Mouse (Mus musculus) kidney, adult 2 months (tissue): ENCODE measurements at regions not wholly inside any gene's neighbourhood (a gene's known extent, or its start where the extent isn't known, plus 50 kb on each side); places are given as distances from the start of the nearest gene placed in this dataset.

ENCODE experiments used
- CTCF ChIP-seq: fragments of 200-500 bp; conservative IDR thresholded peaks from 2 replicates; pipeline ENCODE4 v1.5.1; 2011; ENCODE audit warnings: low read depth, mild to moderate bottlenecking, control low read depth, low read length, moderate library complexity, mixed read lengths; ENCODE audit not compliant: insufficient read depth, insufficient read length
- POLR2A ChIP-seq: fragments of 200-500 bp; IDR thresholded peaks from one replicate; pipeline ENCODE4 v1.6.1; 2011; ENCODE audit warnings: low read depth, low read length, control low read depth

GRCm38 (mm10) chr15:87972641-87973040 is 428.5 kb downstream of the Fam19a5 start:
- TF ChIP-seq CTCF (no peak), POLR2A (no peak)
